9 mouse cellular contexts compared by ENCODE assay signal in the genomic region with DNA sequence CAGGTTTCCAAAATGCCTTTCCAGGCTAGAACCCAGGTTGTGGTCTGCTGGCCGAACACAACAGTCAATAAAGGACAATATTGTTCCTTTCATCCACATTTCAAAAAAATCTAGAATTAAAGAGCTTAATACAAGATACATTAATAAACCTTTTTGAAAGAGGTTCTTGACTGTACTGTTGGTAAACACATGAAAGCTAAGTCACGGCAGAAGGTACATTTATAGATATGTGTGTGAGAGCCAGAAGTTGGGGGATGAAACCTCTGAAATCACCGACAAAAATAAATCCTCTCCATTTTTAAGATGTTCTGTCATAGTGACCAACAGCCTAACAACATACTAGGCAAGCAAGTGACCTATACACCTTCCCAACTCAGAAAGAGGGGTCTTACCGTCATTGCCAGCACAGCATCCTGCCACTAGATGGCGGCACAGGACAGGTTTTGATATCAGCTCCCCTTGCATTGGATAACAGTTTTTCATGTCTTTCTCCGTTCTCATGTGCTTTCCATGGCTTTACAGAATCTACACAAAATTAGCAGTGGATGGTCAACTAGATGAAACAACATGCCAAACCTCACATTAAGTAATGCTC.
DNase-seq lines count a peak whose midpoint lies in the region; ATAC-seq lines count a peak whose summit lies in the region.
"Had no signal": no experiment of that assay in that cellular context is flagged by ENCODE, and none has a peak within 500 bp of the region (broad histone marks: within the 10 kb centered on the region; RNA-seq: fewer than 3 reads in every experiment).

No protein-coding gene starts in this region.

- no peaks in the 10 kb centered on the region for H3K27me3 ChIP-seq in hindbrain, embryonic 14.5 days (ENCODE audit: control insufficient read depth, insufficient read depth, low read length)

- no peaks in the 10 kb centered on the region for H3K4me1 ChIP-seq in hindbrain, embryonic 14.5 days (replicated peaks; ENCODE audit: control insufficient read depth, insufficient read depth, low read length)

- no peak overlapping the region for H3K4me3 ChIP-seq in hindbrain, embryonic 14.5 days (replicated peaks; ENCODE audit: low read length)

- no peak overlapping the region for H3K9ac ChIP-seq in hindbrain, embryonic 14.5 days

- ATAC-seq in hindbrain, embryonic 14.5 days (ENCODE audit: low FRiP score) = peak; percentile 77

- H3K27ac ChIP-seq in hindbrain, embryonic 14.5 days = no peak overlapping the region
- H3K27ac ChIP-seq: macrophage had no signal

- 14% methylated on average over 6 of the region's 6 CpGs for WGBS in hindbrain, embryonic 14.5 days

- no peaks in the 10 kb centered on the region for H3K9me3 ChIP-seq in hindbrain, embryonic 14.5 days (ENCODE audit: control insufficient read depth, low read length)

- H3K36me3 ChIP-seq in hindbrain, embryonic 14.5 days (replicated peaks; ENCODE audit: control insufficient read depth, insufficient read depth) = no peaks in the 10 kb centered on the region

- peak; percentile 20 for DNase-seq in MEL-GATA-1-ER (ENCODE audit: extremely low read depth, low read depth)
- DNase-seq in cerebellum, adult 11-12 months = peak; percentile 28
- peak; percentile 83 for DNase-seq in forelimb bud, embryonic 11.5 days (ENCODE audit: low read depth, low spot score)
- peak; percentile 98 for DNase-seq in hindbrain, embryonic 14.5 days (ENCODE audit: low spot score)
- DNase-seq in layer of hippocampus, postnatal 25 days (ENCODE audit: extremely low spot score in 1 of 2, low spot score in 1 of 2) = peak; percentile 76 to 96
- peak; percentile 78 for DNase-seq in lung, postnatal 25 days (ENCODE audit: low spot score)
- peak; percentile 76 for DNase-seq in retina, postnatal 7 days (ENCODE audit: low read depth, low spot score)
- DNase-seq in thymus, postnatal 4 days = peak; percentile 92

- H3K4me2 ChIP-seq in hindbrain, embryonic 14.5 days (replicated peaks) = no peak overlapping the region

Comparison
In these comparisons a context has a peak if more than half of its experiments do, and no peak if none do; other contexts are left out.
1. DNase-seq: peak in every context shown above with its lines; median percentile 98 in hindbrain, embryonic 14.5 days; 92 in thymus, postnatal 4 days; 86 in layer of hippocampus, postnatal 25 days; 83 in forelimb bud, embryonic 11.5 days; 78 in lung, postnatal 25 days; 76 in retina, postnatal 7 days; 28 in cerebellum, adult 11-12 months; 20 in MEL-GATA-1-ER.